Mouse (Mus musculus) spleen, postnatal 14 days (tissue): ENCODE measurements around the gene Gja10.

Experiments
- DNase-seq, 2 experiments: peaks; one replicate each; pipeline ENCODE4 v3.0.0; 2021 to 2022; ENCODE audit warnings: low spot score in 2 of 2

The Gja10 gene

DNA sequence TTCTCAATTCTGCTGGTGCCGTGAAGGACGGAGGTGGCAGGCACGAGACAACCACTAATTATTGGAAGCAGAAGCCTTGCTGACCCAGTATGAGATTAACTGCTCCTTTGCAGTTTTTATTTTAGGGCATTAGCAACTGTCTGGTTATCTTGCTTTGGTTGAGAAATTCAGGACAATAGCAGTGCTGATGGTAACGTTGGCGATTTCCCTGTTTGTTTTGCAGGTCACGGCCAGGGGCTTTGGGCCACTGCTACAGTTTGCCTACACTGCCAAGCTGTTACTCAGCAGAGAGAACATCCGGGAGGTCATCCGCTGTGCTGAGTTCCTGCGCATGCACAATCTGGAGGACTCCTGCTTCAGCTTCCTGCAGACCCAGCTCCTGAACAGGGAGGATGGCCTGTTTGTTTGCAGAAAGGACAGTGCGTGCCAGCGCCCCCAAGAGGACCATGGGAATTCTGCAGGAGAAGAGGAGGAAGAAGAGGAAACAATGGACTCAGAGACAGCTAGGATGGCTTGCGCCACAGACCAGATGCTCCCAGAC is 40.9 kb downstream of the Gja10 start:
- DNase-seq: no peak

GRCm38 (mm10) chr4:32560724-32561554 is 41.6 kb downstream of the Gja10 start:
- no peak for DNase-seq

DNA sequence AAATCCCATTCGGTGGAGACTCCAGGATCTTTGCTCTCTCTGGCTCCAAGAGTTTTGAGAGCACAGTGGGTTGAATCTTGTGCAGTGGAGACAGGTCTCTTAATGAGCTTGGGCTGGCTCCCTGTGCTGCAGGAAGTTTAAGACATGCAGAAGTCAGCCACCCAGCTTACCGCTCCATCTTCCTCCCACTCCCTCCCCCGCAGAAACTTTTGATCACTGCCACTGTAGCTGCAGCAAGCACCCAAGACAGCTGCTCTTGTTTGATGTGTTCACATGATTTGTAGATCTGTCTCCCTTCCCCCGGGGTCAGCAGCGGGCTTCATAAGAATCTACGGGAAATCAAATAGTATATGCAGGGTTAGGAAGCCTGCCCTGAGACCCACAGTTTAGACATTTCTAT is 42.3 kb downstream of the Gja10 start:
- DNase-seq: peak in 1 of 2 experiments; percentile 23

- no peak for DNase-seq
Measured at GRCm38 (mm10) chr4:32555506-32555905, 47.1 kb downstream of the Gja10 start.

DNA sequence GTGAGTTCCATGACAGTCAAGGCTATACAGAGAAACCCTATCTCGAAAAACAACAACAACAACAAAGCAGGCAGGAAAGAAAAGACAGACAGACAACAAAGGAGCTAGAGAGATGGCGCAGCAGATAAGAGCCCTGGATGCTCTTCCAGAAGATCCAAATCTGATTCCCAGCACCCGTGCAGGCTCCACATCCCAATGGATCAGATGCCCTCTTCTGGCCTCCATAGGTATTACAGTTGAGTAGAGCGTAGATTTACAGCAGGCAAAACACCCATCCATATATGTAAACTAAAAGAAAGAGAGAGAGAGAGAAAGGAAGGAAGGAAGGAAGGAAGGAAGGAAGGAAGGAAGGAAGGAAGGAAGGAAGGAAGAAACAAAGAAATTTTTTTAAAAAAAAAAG is 51.2 kb downstream of the Gja10 start:
- no peak for DNase-seq

DNA sequence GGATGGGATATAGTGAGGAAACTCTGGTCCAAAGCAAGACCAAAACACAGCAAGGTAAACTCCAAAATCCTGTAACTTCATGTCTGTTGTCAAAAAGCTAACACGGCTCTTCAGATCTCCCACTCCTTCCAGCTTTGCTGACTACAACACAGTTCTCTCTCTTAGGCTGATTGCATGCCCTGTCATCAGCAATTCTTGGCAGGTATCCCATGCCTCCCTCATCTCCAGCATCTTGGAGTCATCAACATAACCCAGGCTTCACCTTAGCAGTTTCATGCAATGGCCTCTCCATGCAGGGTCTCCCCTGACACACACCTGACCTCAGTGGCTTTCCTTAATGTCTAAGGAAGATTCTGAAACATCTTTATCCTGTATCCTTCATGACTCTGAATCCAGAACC is 53.4 kb downstream of the Gja10 start:
- DNase-seq: no peak
